Mouse (Mus musculus) stomach, postnatal 0 days (tissue): ENCODE data around the gene Zfp637.

Experiments
- CTCF ChIP-seq: IDR thresholded peaks from 2 replicates; pipeline ENCODE4 v1.5.1; 2016; ENCODE audit warnings: antibody characterized with exemption, low read depth, mild to moderate bottlenecking, moderate library complexity
- EP300 ChIP-seq: optimal IDR thresholded peaks from 2 replicates; pipeline ENCODE3; 2016; ENCODE audit warnings: antibody characterized with exemption

DNA sequence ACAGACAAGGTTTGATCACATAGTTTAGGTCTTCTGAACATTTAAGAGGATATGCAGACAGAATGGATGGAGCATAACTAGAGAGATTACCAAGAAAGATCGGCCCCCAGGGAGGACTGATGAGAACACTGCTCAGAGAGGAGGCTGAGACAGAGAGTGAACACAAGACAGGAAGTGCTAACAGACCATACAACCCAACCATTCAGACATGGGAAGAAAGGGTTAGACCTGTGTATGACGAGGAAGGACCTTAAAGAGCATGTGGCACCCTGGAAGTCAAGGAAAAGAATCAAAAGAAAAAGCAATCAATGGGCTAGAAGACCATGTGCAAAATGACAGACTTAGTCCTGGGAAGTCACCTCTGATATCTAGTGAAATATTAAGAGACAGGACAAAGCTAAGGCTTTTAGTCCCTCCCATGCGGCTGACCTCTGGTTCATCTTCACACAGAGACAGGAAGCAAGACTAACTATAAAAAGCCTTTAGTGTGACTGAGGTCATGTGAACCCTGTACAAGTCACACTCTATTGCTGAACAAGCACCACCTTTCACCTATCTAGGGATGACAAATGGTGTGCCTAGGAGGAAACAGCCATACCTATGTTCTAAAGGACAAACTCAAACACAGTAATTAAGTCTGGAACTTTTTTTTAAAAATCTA, 33.8 kb downstream of the Zfp637 start:
- TF ChIP-seq CTCF (no peak), EP300 (no peak)
